Mouse (Mus musculus) bone marrow macrophage, adult 2 months (primary cell): ENCODE results near the gene Moxd1. TPM values are rescaled to one million over a fixed set of nuclear protein-coding genes. Genes with fewer than 3 reads are reported as not detected.
"Not testable (repeated sequence)": the region's sequence is repeated elsewhere in the genome, so short reads cannot be mapped to it uniquely, and the experiment has no call there.

ENCODE experiments used
- H3K27ac ChIP-seq: 2 replicates; pipeline ENCODE4 v1.5.1; 2012; ENCODE audit warnings: low read depth, low read length; ENCODE audit not compliant: insufficient read depth
- H3K4me1 ChIP-seq: 2 replicates; pipeline ENCODE4 v1.6.1; 2012; ENCODE audit warnings: low read length; ENCODE audit not compliant: control insufficient read depth, insufficient read depth
- H3K4me3 ChIP-seq: 2 replicates; pipeline ENCODE4 v1.5.1; 2012; ENCODE audit warnings: mild to moderate bottlenecking, low read length, moderate library complexity; ENCODE audit not compliant: insufficient read depth
- CTCF ChIP-seq: IDR thresholded peaks from 2 replicates; pipeline ENCODE4 v1.5.1; 2012; ENCODE audit warnings: low read depth, mild to moderate bottlenecking, low read length, moderate library complexity
- POLR2A ChIP-seq: IDR thresholded peaks from 2 replicates; pipeline ENCODE4 v1.6.1; 2012; ENCODE audit warnings: mild to moderate bottlenecking, low read depth, low read length, borderline replicate concordance
- polyA plus RNA-seq: library from polyadenylated mRNA; stranded (reverse); fragments of >200 nt; gene quantifications from 2 replicates; pipeline ENCODE4 v1.2.4, GENCODE M21; 2012; ENCODE audit not compliant: missing spikeins, insufficient read depth, insufficient read length

Moxd1 gene
- polyA plus RNA-seq, 1 experiment, result not detected

GRCm38 (mm10) chr10:24317126-24317836 is 94.0 kb downstream of the Moxd1 start:
- TF ChIP-seq CTCF (no peak), POLR2A (no peak)
- no peak overlapping the region for H3K27ac ChIP-seq

GRCm38 (mm10) chr10:24320326-24320725 is 97.0 kb downstream of the Moxd1 start:
- no peak overlapping the region for H3K27ac ChIP-seq
- H3K4me1 ChIP-seq, result no peaks in the 10 kb centered on the region
- H3K4me3 ChIP-seq, result no peak overlapping the region
- TF ChIP-seq CTCF, result no peak
- no peak for TF ChIP-seq POLR2A

More at GRCm38 (mm10) chr10:24317126-24317836, 94.0 kb downstream of the Moxd1 start:
- H3K4me3 ChIP-seq, result no peak overlapping the region
- H3K4me1 ChIP-seq, result no peaks in the 10 kb centered on the region

DNA sequence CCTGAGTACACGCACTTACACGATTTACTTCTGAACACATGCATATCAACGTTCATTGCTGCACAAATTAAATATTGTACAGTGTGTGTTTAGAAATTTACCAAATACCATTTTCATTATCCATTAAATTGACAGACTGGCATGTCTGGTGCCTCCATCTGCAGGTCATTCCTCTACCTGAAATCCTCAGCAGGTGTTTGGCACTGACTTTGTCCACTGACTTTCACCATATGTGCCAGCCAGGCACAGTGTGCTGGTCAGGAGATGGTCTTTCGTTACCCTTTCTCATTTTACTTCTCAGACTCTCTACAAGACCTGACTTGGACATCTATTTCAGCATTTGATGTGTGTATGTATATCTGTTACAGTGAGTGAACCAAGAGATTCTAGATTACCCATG is 99.7 kb downstream of the Moxd1 start:
- no peaks in the 10 kb centered on the region for H3K4me1 ChIP-seq
- H3K27ac ChIP-seq, result no peak overlapping the region
- no peak overlapping the region for H3K4me3 ChIP-seq
- TF ChIP-seq CTCF, result no peak
- no peak for TF ChIP-seq POLR2A

GRCm38 (mm10) chr10:24327265-24327664 is 103.9 kb downstream of the Moxd1 start:
- not testable (repeated sequence) for H3K4me3 ChIP-seq, H3K27ac ChIP-seq, H3K4me1 ChIP-seq

GRCm38 (mm10) chr10:24332799-24333198 is 109.5 kb downstream of the Moxd1 start:
- Histone ChIP-seq H3K4me3 (no peak overlapping the region), H3K27ac (no peak overlapping the region), H3K4me1 (no peaks in the 10 kb centered on the region)
- TF ChIP-seq CTCF (0 out of 2 replicates have a peak, but pooled peaks have one; percentile 13), POLR2A (no peak)

DNA sequence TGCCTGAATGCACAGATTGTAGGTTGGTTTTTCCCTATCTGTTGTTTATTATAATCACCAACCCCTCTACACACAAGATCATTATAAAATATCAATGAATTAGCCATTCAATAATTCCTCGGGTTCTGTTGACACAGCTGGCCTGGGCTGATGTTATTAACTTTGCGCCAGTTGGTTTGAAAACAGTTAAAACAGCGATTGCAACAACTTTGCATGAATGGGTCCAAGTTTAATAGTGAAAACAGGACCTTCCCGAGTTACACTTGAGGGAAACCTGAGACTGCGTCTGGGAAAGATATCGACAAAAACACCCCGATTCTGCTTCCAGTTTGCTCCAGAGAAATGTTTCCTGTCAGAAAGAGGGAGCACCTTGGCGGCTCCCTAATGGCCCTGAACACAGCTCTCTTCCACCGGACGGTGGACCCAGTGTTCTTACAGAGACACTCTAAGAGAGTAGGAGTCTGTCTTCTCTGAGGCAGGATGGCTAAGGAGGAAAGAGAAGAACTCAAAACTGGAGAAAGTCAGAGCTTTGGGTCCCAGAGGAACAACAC is 116.4 kb downstream of the Moxd1 start:
- H3K4me3 ChIP-seq, result no peak overlapping the region

GRCm38 (mm10) chr10:24340551-24341213 is 117.4 kb downstream of the Moxd1 start:
- no peak overlapping the region for H3K27ac ChIP-seq
- TF ChIP-seq CTCF, result no peak
- no peak for TF ChIP-seq POLR2A
- H3K4me3 ChIP-seq, result no peak overlapping the region
- no peaks in the 10 kb centered on the region for H3K4me1 ChIP-seq

More for the DNA sequence above, 116.4 kb downstream of the Moxd1 start:
- no peaks in the 10 kb centered on the region for H3K4me1 ChIP-seq
- TF ChIP-seq POLR2A (no peak), CTCF (no peak)
- no peak overlapping the region for H3K27ac ChIP-seq

- TF ChIP-seq CTCF (no peak), POLR2A (no peak)
- H3K27ac ChIP-seq, result no peak overlapping the region
- H3K4me1 ChIP-seq, result no peaks in the 10 kb centered on the region
- H3K4me3 ChIP-seq, result no peak overlapping the region
These were observed 117.9 kb downstream of the Moxd1 start for GRCm38 (mm10) chr10:24341214-24341589.

GRCm38 (mm10) chr10:24343068-24343467 is 119.8 kb downstream of the Moxd1 start:
- no peak overlapping the region for H3K27ac ChIP-seq
- no peak overlapping the region for H3K4me3 ChIP-seq
- H3K4me1 ChIP-seq, result no peaks in the 10 kb centered on the region
- TF ChIP-seq CTCF (no peak), POLR2A (no peak)

Other genes with a start within 250 kb of the Moxd1 start
- gene Taar6, start 237.9 kb upstream of the Moxd1 start, polyA plus RNA-seq, result not detected in 2 replicates
- gene Taar7a, start 230.0 kb upstream of the Moxd1 start, polyA plus RNA-seq, result not detected in 2 replicates
- not detected in 2 replicates for gene Taar7b, start 223.6 kb upstream of the Moxd1 start, polyA plus RNA-seq
- gene Taar7d, start 196.3 kb upstream of the Moxd1 start, polyA plus RNA-seq, result not detected in 2 replicates
- not detected in 2 replicates for gene Taar7e, start 185.9 kb upstream of the Moxd1 start, polyA plus RNA-seq
- gene Taar7f, start 174.0 kb upstream of the Moxd1 start, polyA plus RNA-seq, result not detected in 2 replicates
- gene Taar8a, start 147.0 kb upstream of the Moxd1 start, polyA plus RNA-seq, result not detected in 2 replicates
- not detected in 2 replicates for gene Taar8b, start 131.2 kb upstream of the Moxd1 start, polyA plus RNA-seq
- not detected in 2 replicates for gene Taar8c, start 121.6 kb upstream of the Moxd1 start, polyA plus RNA-seq
- not detected in 2 replicates for gene Taar9, start 114.0 kb upstream of the Moxd1 start, polyA plus RNA-seq
- 140 and 151 TPM in 2 replicates for gene Stx7, start 74.2 kb upstream of the Moxd1 start, polyA plus RNA-seq